Comparison of ENCODE assay signal across 9 mouse cellular contexts in genomic region chr16:71247516-71248139, GRCm38 (mm10).
DNase-seq lines count a peak whose midpoint lies in the region; ATAC-seq and TF ChIP-seq lines count a peak whose summit lies in the region.
"Had no signal": no experiment of that assay in that cellular context is flagged by ENCODE, and none has a peak within 500 bp of the region (broad histone marks: within the 10 kb centered on the region; RNA-seq: fewer than 3 reads in every experiment).

No protein-coding gene starts in this region.

- no peaks in the 10 kb centered on the region for H3K36me3 ChIP-seq in neural tube, embryonic 15.5 days
- no peaks in the 10 kb centered on the region for H3K36me3 ChIP-seq in limb, embryonic 14.5 days (ENCODE audit: control insufficient read depth, insufficient read depth, low read length)
- H3K36me3 ChIP-seq: stomach, embryonic 15.5 days had no signal

- H3K27me3 ChIP-seq in neural tube, embryonic 15.5 days (replicated peaks): no peaks in the 10 kb centered on the region
- H3K27me3 ChIP-seq in limb, embryonic 14.5 days (ENCODE audit: control insufficient read depth, insufficient read depth, low read length): no peaks in the 10 kb centered on the region
- H3K27me3 ChIP-seq: stomach, embryonic 15.5 days had no signal

- H3K4me2 ChIP-seq in neural tube, embryonic 15.5 days: no peak overlapping the region
- H3K4me2 ChIP-seq in limb, embryonic 14.5 days (replicated peaks; ENCODE audit: low read depth, low read length, severe bottlenecking): no peak overlapping the region
- H3K4me2 ChIP-seq: stomach, embryonic 15.5 days had no signal

- H3K9ac ChIP-seq in neural tube, embryonic 15.5 days (replicated peaks): no peak overlapping the region
- H3K9ac ChIP-seq in limb, embryonic 14.5 days (ENCODE audit: low read depth, low read length, severe bottlenecking): no peak overlapping the region
- H3K9ac ChIP-seq: stomach, embryonic 15.5 days had no signal

- no peaks in the 10 kb centered on the region for H3K9me3 ChIP-seq in neural tube, embryonic 15.5 days (replicated peaks)
- H3K9me3 ChIP-seq in limb, embryonic 14.5 days (ENCODE audit: control insufficient read depth, low read length): no peaks in the 10 kb centered on the region
- H3K9me3 ChIP-seq: stomach, embryonic 15.5 days had no signal

- no peak for TF ChIP-seq POLR2A in embryonic fibroblast, embryonic 13.5 days (IDR thresholded peaks at IDR 0.05; ENCODE audit: low read depth, low read length)
- TF ChIP-seq POLR2A in limb, embryonic 14.5 days (IDR thresholded peaks at IDR 0.05; ENCODE audit: borderline replicate concordance, extremely low read depth, insufficient read depth, insufficient read length): no peak

- peak; percentile 65 for DNase-seq in neural tube, embryonic 10.5 days (ENCODE audit: extremely low spot score, low spot score)
- peak; percentile 65 for DNase-seq in adrenal gland, postnatal 25 days
- DNase-seq in kidney, adult 9 months: peak; percentile 66
- peak; percentile 82 for DNase-seq in limb, embryonic 14.5 days (ENCODE audit: low spot score)
- DNase-seq in retina, embryonic 14.5 days (ENCODE audit: low spot score): peak; percentile 91
- no peak for DNase-seq in B cell, adult 2 months

- H3K4me1 ChIP-seq in neural tube, embryonic 15.5 days: no peaks in the 10 kb centered on the region
- no peaks in the 10 kb centered on the region for H3K4me1 ChIP-seq in embryonic fibroblast, embryonic 13.5 days (ENCODE audit: control insufficient read depth, insufficient read depth, low read length)
- no peaks in the 10 kb centered on the region for H3K4me1 ChIP-seq in limb, embryonic 14.5 days (ENCODE audit: control insufficient read depth, insufficient read depth, low read length)
- H3K4me1 ChIP-seq: stomach, embryonic 15.5 days had no signal

- no peak overlapping the region for H3K27ac ChIP-seq in neural tube, embryonic 15.5 days (replicated peaks)
- no peak overlapping the region for H3K27ac ChIP-seq in embryonic fibroblast, embryonic 13.5 days (ENCODE audit: insufficient read depth, low read length)
- H3K27ac ChIP-seq in limb, embryonic 14.5 days (replicated peaks; ENCODE audit: low read depth, low read length): no peak overlapping the region
- H3K27ac ChIP-seq: stomach, embryonic 15.5 days had no signal

- WGBS in neural tube, embryonic 15.5 days: 32% methylated on average over 9 of the region's 9 CpGs
- 38% methylated on average over 9 of the region's 9 CpGs for WGBS in limb, embryonic 14.5 days

- no peak; the same call in 1 of the 2 replicates for ATAC-seq in neural tube, embryonic 15.5 days (ENCODE audit: low FRiP score)
- no peak for ATAC-seq in limb, embryonic 14.5 days (ENCODE audit: low FRiP score, low read depth)

- no peak overlapping the region for H3K4me3 ChIP-seq in neural tube, embryonic 15.5 days (replicated peaks)
- H3K4me3 ChIP-seq in embryonic fibroblast, embryonic 13.5 days (ENCODE audit: insufficient read depth, low read length): no peak overlapping the region
- no peak overlapping the region for H3K4me3 ChIP-seq in limb, embryonic 14.5 days (replicated peaks; ENCODE audit: low read length)
- H3K4me3 ChIP-seq: stomach, embryonic 15.5 days had no signal

- peak; percentile 63 for TF ChIP-seq CTCF in embryonic fibroblast, embryonic 13.5 days (IDR thresholded peaks at IDR 0.05; ENCODE audit: borderline replicate concordance, insufficient read depth, low read length)

Comparison
In these comparisons a context has a peak if more than half of its experiments do, and no peak if none do; other contexts are left out.
1. DNase-seq: peak in neural tube, embryonic 10.5 days (single experiment), adrenal gland, postnatal 25 days (single experiment), kidney, adult 9 months (single experiment), limb, embryonic 14.5 days (single experiment) and retina, embryonic 14.5 days (single experiment); none in B cell, adult 2 months (0 of 2).